Mouse (Mus musculus) heart, adult 2 months (tissue): Measurements from ENCODE around the gene Vezt. TPM values are rescaled to one million over a fixed set of nuclear protein-coding genes. Genes with fewer than 3 reads are reported as not detected.

ENCODE experiments used
- DNase-seq, 2 experiments: peaks; one replicate each; pipeline ENCODE4 v3.0.0; 2021
- H3K27ac ChIP-seq: fragments of 200-600 bp; 2 replicates; pipeline ENCODE4 v1.8.1; 2022
- H3K27me3 ChIP-seq: fragments of 200-500 bp; 2 replicates; pipeline ENCODE4 v1.6.1; 2012; ENCODE audit warnings: mild to moderate bottlenecking, low read length, inconsistent platforms, mixed read lengths; ENCODE audit not compliant: control insufficient read depth, insufficient read depth
- H3K36me3 ChIP-seq: fragments of 200-500 bp; 2 replicates; pipeline ENCODE4 v1.6.1; 2012; ENCODE audit warnings: low read length, inconsistent platforms; ENCODE audit not compliant: control insufficient read depth, insufficient read depth
- H3K4me1 ChIP-seq: fragments of 200-500 bp; 2 replicates; pipeline ENCODE4 v1.6.1; 2011; ENCODE audit warnings: low read length; ENCODE audit not compliant: control insufficient read depth, insufficient read depth
- H3K4me3 ChIP-seq: fragments of 200-600 bp; 2 replicates; pipeline ENCODE4 v1.8.1; 2022
- H3K79me2 ChIP-seq: fragments of 200-500 bp; replicated peaks from 2 replicates; pipeline ENCODE4 v1.6.1; 2012; ENCODE audit warnings: mild to moderate bottlenecking, inconsistent platforms, low read length, moderate library complexity, mixed read lengths; ENCODE audit not compliant: control insufficient read depth, insufficient read depth
- H3K9ac ChIP-seq: fragments of 200-500 bp; 2 replicates; pipeline ENCODE4 v1.6.1; 2012; ENCODE audit warnings: low read depth, mild to moderate bottlenecking, control low read depth, inconsistent platforms, low read length, mixed read lengths
- CTCF ChIP-seq: fragments of 200-600 bp; IDR thresholded peaks from 2 replicates; pipeline ENCODE4 v1.8.1; 2022; ENCODE audit warnings: antibody characterized with exemption, mild to moderate bottlenecking, moderate library complexity
- EP300 ChIP-seq: fragments of 200-500 bp; IDR thresholded peaks from 2 replicates; pipeline ENCODE4 v1.6.1; 2011; ENCODE audit warnings: low read depth, low read length, control low read depth; ENCODE audit not compliant: insufficient read depth
- POLR2A ChIP-seq: fragments of 200-500 bp; IDR thresholded peaks from 2 replicates; pipeline ENCODE4 v1.6.1; 2011; ENCODE audit warnings: mild to moderate bottlenecking, low read depth, low read length, control low read depth; ENCODE audit not compliant: insufficient read depth
- WGBS: fragments of 180-500 bp; shearing (Covaris S2); methylation state at CpG from one replicate; pipeline ENCODE4 v1.1.7; 2018; 5-methylcytosine and 5-hydroxymethylcytosine counted together
- intact Hi-C: fragments of 180-260 bp; cut with DNase I; formaldehyde crosslinking; loops from one replicate; pipeline ENCODE4 v1.15.1; 2025
- polyA plus RNA-seq: library from polyadenylated mRNA; depleted of rRNA; stranded (reverse); fragments of >200 nt; gene quantifications from 2 replicates; pipeline ENCODE4 v1.2.3, GENCODE M21; 2012
- total RNA-seq, 2 experiments: library from RNA; stranded (reverse); gene quantifications; 2 replicates each; pipeline ENCODE4 v1.2.3; 2021

Gene Vezt
- total and polyA plus RNA-seq, 3 experiments = 17.4 to 45.4 (median 38.8) TPM

GRCm38 (mm10) chr10:94045301-94045700 is 9.7 kb upstream of the Vezt start:
- H3K4me3 ChIP-seq = no peak overlapping the region
- H3K27me3 ChIP-seq = no peaks in the 10 kb centered on the region
- H3K27ac ChIP-seq = no peak overlapping the region
- DNase-seq = no peak
- peaks cover 4% of the 10 kb centered on the region for H3K79me2 ChIP-seq
- TF ChIP-seq POLR2A = no peak
- no peak for TF ChIP-seq EP300
- TF ChIP-seq CTCF = no peak
- intact Hi-C loops = no loop called here
- peaks cover 11% of the 10 kb centered on the region for H3K4me1 ChIP-seq
- 94% methylated on average over 13 of the region's 13 CpGs for WGBS
- H3K36me3 ChIP-seq = peaks cover 5% of the 10 kb centered on the region
- H3K9ac ChIP-seq = no peak overlapping the region

GRCm38 (mm10) chr10:94043908-94044307 is 8.3 kb upstream of the Vezt start:
- intact Hi-C loops = no loop called here
- Histone ChIP-seq H3K4me1 (peaks cover 5% of the 10 kb centered on the region), H3K79me2 (peaks cover 4% of the 10 kb centered on the region), H3K9ac (no peak overlapping the region), H3K4me3 (no peak overlapping the region), H3K36me3 (no peaks in the 10 kb centered on the region; the same call in 1 of the 2 replicates), H3K27me3 (no peaks in the 10 kb centered on the region), H3K27ac (no peak overlapping the region)
- 64% methylated on average over 10 of the region's 10 CpGs for WGBS
- no peak for TF ChIP-seq EP300
- TF ChIP-seq POLR2A = no peak
- no peak for TF ChIP-seq CTCF
- no peak for DNase-seq

GRCm38 (mm10) chr10:94038366-94039260 is 3.0 kb upstream of the Vezt start:
- Histone ChIP-seq H3K4me3 (no peak overlapping the region), H3K27me3 (no peaks in the 10 kb centered on the region), H3K4me1 (peaks cover 2% of the 10 kb centered on the region), H3K36me3 (peaks cover 6% of the 10 kb centered on the region; the same call in 1 of the 2 replicates), H3K27ac (no peak overlapping the region), H3K79me2 (peaks cover 6% of the 10 kb centered on the region), H3K9ac (no peak overlapping the region)
- TF ChIP-seq CTCF (no peak), POLR2A (no peak), EP300 (no peak)
- 83% methylated on average over 7 of the region's 7 CpGs for WGBS
- DNase-seq = no peak
- intact Hi-C loops = loop anchor here (5.0 kb wide), 1 partner anchor 34 kb away; no protein-coding TSS in a partner anchor

- DNase-seq = no peak
- intact Hi-C loops = loop anchor here (5.0 kb wide), 1 partner anchor 35 kb away; no protein-coding TSS in a partner anchor
- no peak overlapping the region for H3K27ac ChIP-seq
- H3K27me3 ChIP-seq = no peaks in the 10 kb centered on the region
- TF ChIP-seq CTCF = no peak
- TF ChIP-seq POLR2A = no peak
- no peak for TF ChIP-seq EP300
- H3K36me3 ChIP-seq = peaks cover 6% of the 10 kb centered on the region; the same call in 1 of the 2 replicates
- H3K4me1 ChIP-seq = peaks cover 2% of the 10 kb centered on the region
- 48% methylated on average over 4 of the region's 4 CpGs for WGBS
- H3K4me3 ChIP-seq = no peak overlapping the region
- H3K9ac ChIP-seq = no peak overlapping the region
- H3K79me2 ChIP-seq = peaks cover 6% of the 10 kb centered on the region
These were observed 2.0 kb upstream of the Vezt start for GRCm38 (mm10) chr10:94037596-94037995.

- H3K9ac ChIP-seq = no peak overlapping the region
- H3K27me3 ChIP-seq = no peaks in the 10 kb centered on the region
- TF ChIP-seq POLR2A = no peak
- TF ChIP-seq CTCF = no peak
- no peak for TF ChIP-seq EP300
- peaks cover 6% of the 10 kb centered on the region; the same call in 1 of the 2 replicates for H3K36me3 ChIP-seq
- no peak overlapping the region; the same call in 1 of the 2 replicates for H3K27ac ChIP-seq
- WGBS = 35% methylated on average over 9 of the region's 9 CpGs
- H3K79me2 ChIP-seq = peaks cover 6% of the 10 kb centered on the region
- no peak for DNase-seq
- intact Hi-C loops = loop anchor here (5.0 kb wide), 1 partner anchor 35 kb away; no protein-coding TSS in a partner anchor
- H3K4me1 ChIP-seq = peaks cover 2% of the 10 kb centered on the region
- 0 out of 2 replicates have a peak overlapping the region, but pooled peaks have one; percentile 2 for H3K4me3 ChIP-seq
These were observed 1.6 kb upstream of the Vezt start for GRCm38 (mm10) chr10:94037196-94037595.
